Mouse (Mus musculus) frontal cortex, postnatal 14 days (tissue): ENCODE measurements around the gene H2al1m.
A peak's percentile ranks its signal among the peaks of the same experiment; 100 is the strongest.
"Not testable (repeated sequence)": the region's sequence is repeated elsewhere in the genome, so short reads cannot be mapped to it uniquely, and the experiment has no call there.

Experiments used
- DNase-seq, 2 experiments: peaks; one replicate each; pipeline ENCODE4 v3.0.0; 2022; ENCODE audit warnings: low spot score in 2 of 2

H2al1m gene

GRCm38 (mm10) chrX:9327954-9328353, 44.4 kb downstream of the H2al1m start:
- DNase-seq: not testable (repeated sequence)

- DNase-seq: not testable (repeated sequence)
These were observed 48.9 kb downstream of the H2al1m start for GRCm38 (mm10) chrX:9332366-9332962.

GRCm38 (mm10) chrX:9333035-9333434, 49.5 kb downstream of the H2al1m start:
- peak in 1 of 2 experiments; percentile 29 for DNase-seq
